13 mouse cellular contexts compared by ENCODE assay signal in the genomic region with DNA sequence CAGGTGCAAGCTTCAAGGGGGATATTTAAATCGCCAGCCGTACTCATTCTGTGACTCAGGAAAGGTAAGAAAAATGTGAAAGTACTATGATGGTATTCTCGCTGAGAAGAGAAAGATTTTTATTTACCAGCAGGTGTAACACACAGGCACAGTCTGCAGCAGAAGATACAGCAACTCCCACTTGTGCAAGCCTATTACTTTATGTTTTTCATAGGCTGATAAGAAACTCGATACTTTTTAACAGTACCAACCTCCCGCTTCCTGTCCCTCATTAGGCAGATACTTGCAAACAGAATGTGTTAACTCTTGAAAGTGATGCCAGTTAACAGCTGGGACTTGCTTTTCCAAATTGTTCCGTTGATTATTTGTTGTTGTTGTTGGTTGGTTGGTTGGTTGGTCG. TPM values are rescaled to one million over a fixed set of nuclear protein-coding genes. Genes with fewer than 3 reads are reported as not detected.
A peak's percentile ranks its signal among the peaks of the same experiment; 100 is the strongest.
DNase-seq lines count a peak whose midpoint lies in the region; ATAC-seq and TF ChIP-seq lines count a peak whose summit lies in the region.
"Had no signal": no experiment of that assay in that cellular context is flagged by ENCODE, and none has a peak within 500 bp of the region (broad histone marks: within the 10 kb centered on the region; RNA-seq: fewer than 3 reads in every experiment).

No protein-coding gene starts in this region.

- peak overlapping the region; percentile 40 for H3K4me3 ChIP-seq in heart, embryonic 13.5 days
- H3K4me3 ChIP-seq in midbrain, embryonic 12.5 days, result no peak overlapping the region
- H3K4me3 ChIP-seq in midbrain, embryonic 11.5 days (ENCODE audit: low read depth, low read length), result no peak overlapping the region
- H3K4me3 ChIP-seq in intestine, postnatal 0 days (ENCODE audit: low read depth, low read length), result no peak overlapping the region
- peak overlapping the region; percentile 13; the same call in 1 of the 2 replicates for H3K4me3 ChIP-seq in stomach, embryonic 15.5 days (replicated peaks)

- peak overlapping the region; percentile 65 for H3K4me2 ChIP-seq in heart, embryonic 13.5 days
- H3K4me2 ChIP-seq in midbrain, embryonic 12.5 days (replicated peaks), result 0 out of 2 replicates have a peak overlapping the region, but pooled peaks have one; percentile 30
- H3K4me2 ChIP-seq in midbrain, embryonic 11.5 days, result no peak overlapping the region
- H3K4me2 ChIP-seq in intestine, postnatal 0 days (replicated peaks; ENCODE audit: low read depth), result 0 out of 2 replicates have a peak overlapping the region, but pooled peaks have one; percentile 35
- peak overlapping the region; percentile 40 for H3K4me2 ChIP-seq in stomach, embryonic 15.5 days

- no peak for ATAC-seq in heart, embryonic 13.5 days (ENCODE audit: extremely low read depth, insufficient number of reproducible peaks, low FRiP score, low TSS enrichment)
- ATAC-seq in midbrain, embryonic 12.5 days (ENCODE audit: low FRiP score, low read depth), result no peak
- no peak for ATAC-seq in midbrain, embryonic 11.5 days (ENCODE audit: low FRiP score)
- ATAC-seq in intestine, postnatal 0 days, result no peak
- no peak for ATAC-seq in stomach, embryonic 15.5 days (ENCODE audit: insufficient read depth, low FRiP score, low read depth)

- WGBS in heart, embryonic 13.5 days, result 17% methylated on average over 7 of the region's 7 CpGs
- 38% methylated on average over 7 of the region's 7 CpGs for WGBS in midbrain, embryonic 12.5 days
- WGBS in midbrain, embryonic 11.5 days, result 32% methylated on average over 7 of the region's 7 CpGs
- WGBS in intestine, postnatal 0 days, result 25% methylated on average over 7 of the region's 7 CpGs
- WGBS in stomach, embryonic 15.5 days, result 26% methylated on average over 7 of the region's 7 CpGs

- TF ChIP-seq CTCF in intestine, postnatal 0 days (IDR thresholded peaks at IDR 0.05; ENCODE audit: low read depth), result no peak

- H3K36me3 ChIP-seq in heart, embryonic 13.5 days, result no peaks in the 10 kb centered on the region
- H3K36me3 ChIP-seq in midbrain, embryonic 12.5 days, result no peaks in the 10 kb centered on the region
- no peaks in the 10 kb centered on the region for H3K36me3 ChIP-seq in midbrain, embryonic 11.5 days (ENCODE audit: control insufficient read depth, insufficient read depth, low read length)
- H3K36me3 ChIP-seq in intestine, postnatal 0 days (ENCODE audit: control insufficient read depth, insufficient read depth), result no peaks in the 10 kb centered on the region
- no peaks in the 10 kb centered on the region for H3K36me3 ChIP-seq in stomach, embryonic 15.5 days

- H3K27me3 ChIP-seq in heart, embryonic 13.5 days (replicated peaks), result no peaks in the 10 kb centered on the region; the same call in 1 of the 2 replicates
- H3K27me3 ChIP-seq in midbrain, embryonic 12.5 days, result peaks cover 9% of the 10 kb centered on the region; the same call in 1 of the 2 replicates
- no peaks in the 10 kb centered on the region; the same call in 1 of the 2 replicates for H3K27me3 ChIP-seq in midbrain, embryonic 11.5 days (ENCODE audit: control insufficient read depth, insufficient read depth, low read length)
- H3K27me3 ChIP-seq in intestine, postnatal 0 days (replicated peaks; ENCODE audit: control insufficient read depth, insufficient read depth, low read length), result no peaks in the 10 kb centered on the region
- H3K27me3 ChIP-seq in stomach, embryonic 15.5 days (replicated peaks), result no peaks in the 10 kb centered on the region

- no peak for DNase-seq in heart, postnatal 10 days
- DNase-seq in midbrain, embryonic 11.5 days (ENCODE audit: low spot score, missing footprints), result no peak
- no peak for DNase-seq in c-Kit-positive CD71-positive TER-119-positive erythroid progenitor cells, embryonic 14.5 days (ENCODE audit: low spot score)
- DNase-seq in spleen, postnatal 14 days (ENCODE audit: low spot score in 2 of 2), result no peak
- DNase-seq: gastrocnemius, postnatal 10 days; kidney, postnatal 14 days; right cerebral cortex, postnatal 14 days; thymus, postnatal 25 days had no signal

- no peak overlapping the region for H3K27ac ChIP-seq in heart, embryonic 13.5 days (replicated peaks)
- H3K27ac ChIP-seq in midbrain, embryonic 12.5 days (replicated peaks), result no peak overlapping the region
- no peak overlapping the region for H3K27ac ChIP-seq in midbrain, embryonic 11.5 days (ENCODE audit: low read depth, low read length)
- H3K27ac ChIP-seq in intestine, postnatal 0 days (ENCODE audit: low read depth, low read length), result no peak overlapping the region
- no peak overlapping the region for H3K27ac ChIP-seq in stomach, embryonic 15.5 days

- no peaks in the 10 kb centered on the region for H3K4me1 ChIP-seq in heart, embryonic 13.5 days
- no peaks in the 10 kb centered on the region for H3K4me1 ChIP-seq in midbrain, embryonic 12.5 days
- H3K4me1 ChIP-seq in midbrain, embryonic 11.5 days (ENCODE audit: control insufficient read depth, insufficient read depth, low read length), result no peaks in the 10 kb centered on the region
- no peaks in the 10 kb centered on the region for H3K4me1 ChIP-seq in intestine, postnatal 0 days (replicated peaks; ENCODE audit: control insufficient read depth, insufficient read depth, low read length)
- H3K4me1 ChIP-seq in stomach, embryonic 15.5 days, result no peaks in the 10 kb centered on the region

- no peak overlapping the region for H3K9ac ChIP-seq in heart, embryonic 13.5 days
- H3K9ac ChIP-seq in midbrain, embryonic 12.5 days (replicated peaks), result no peak overlapping the region
- no peak overlapping the region for H3K9ac ChIP-seq in midbrain, embryonic 11.5 days (ENCODE audit: low read length)
- no peak overlapping the region for H3K9ac ChIP-seq in intestine, postnatal 0 days (ENCODE audit: low read depth, low read length)
- no peak overlapping the region for H3K9ac ChIP-seq in stomach, embryonic 15.5 days

- H3K9me3 ChIP-seq in heart, embryonic 13.5 days, result no peaks in the 10 kb centered on the region
- no peaks in the 10 kb centered on the region for H3K9me3 ChIP-seq in midbrain, embryonic 12.5 days
- H3K9me3 ChIP-seq in midbrain, embryonic 11.5 days (ENCODE audit: control insufficient read depth, low read length), result no peaks in the 10 kb centered on the region
- no peaks in the 10 kb centered on the region for H3K9me3 ChIP-seq in intestine, postnatal 0 days (ENCODE audit: control insufficient read depth)
- H3K9me3 ChIP-seq in stomach, embryonic 15.5 days, result no peaks in the 10 kb centered on the region

- intact Hi-C loops in heart, postnatal 10 days (cut with DNase I), result no loop called here

RNA-seq across cellular contexts. Expression of a gene that starts 0.6 kb away (rescaled TPM):
- polyA plus RNA-seq in heart, embryonic 13.5 days (2015; fragmentation: Nextera tagmentation; extraction: Ambion mirVana), result 0.25 and 0.40 TPM in 2 replicates
- under 1 TPM; 0.15 to 0.48 TPM for total RNA-seq in heart, postnatal 10 days (2021)
- polyA plus RNA-seq in midbrain, embryonic 12.5 days (2016; fragmentation: Nextera tagmentation; extraction: Ambion mirVana), result 0.05 TPM in 1 of 2 replicates, not detected in the other
- 0.04 and 0.25 TPM in 2 replicates for polyA plus RNA-seq in midbrain, embryonic 11.5 days (2014; fragmentation: Nextera tagmentation; extraction: Ambion mirVana)
- polyA plus RNA-seq in intestine, postnatal 0 days (2015; fragmentation: Nextera tagmentation; extraction: Ambion mirVana), result 0.33 and 0.38 TPM in 2 replicates
- polyA plus RNA-seq in stomach, embryonic 15.5 days (2015; fragmentation: Nextera tagmentation; extraction: Ambion mirVana), result 0.84 and 1.1 TPM in 2 replicates
- total RNA-seq: liver, adult 2 months had no signal
- polyA plus RNA-seq: liver, adult 2 months had no signal

Comparison
In these comparisons a context has a peak if more than half of its experiments do, and no peak if none do; other contexts are left out.
1. H3K4me3 ChIP-seq: peak in heart, embryonic 13.5 days (single experiment) and stomach, embryonic 15.5 days (single experiment); none in midbrain, embryonic 12.5 days (single experiment), midbrain, embryonic 11.5 days (single experiment) and intestine, postnatal 0 days (single experiment).